Mouse (Mus musculus): ENCODE data around the gene Aim2.

DNA sequence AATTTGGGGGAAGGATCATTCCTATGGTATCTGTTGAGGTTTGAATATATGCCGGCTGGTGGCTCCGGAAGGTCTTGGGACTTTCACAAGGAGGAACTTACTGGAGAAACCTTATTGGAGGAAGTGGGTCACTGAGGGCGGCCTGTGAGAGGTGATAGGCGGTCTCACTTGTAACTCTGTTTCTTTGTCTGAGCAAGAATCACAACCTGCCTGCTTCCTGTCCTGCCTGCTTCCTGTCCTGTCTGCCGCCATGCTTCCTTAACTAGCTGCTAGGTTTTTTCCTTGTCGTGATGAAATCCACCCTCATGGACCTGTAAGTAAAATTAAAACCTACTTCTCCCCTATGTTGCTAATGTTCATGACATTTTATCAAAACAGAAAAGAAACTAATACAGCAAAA, 69.7 kb downstream of the Aim2 start:
- TF ChIP-seq CTCF (IDR thresholded peaks at IDR 0.05; ENCODE audit: extremely low read depth, insufficient read depth, insufficient read length, insufficient replicate concordance) (no peak), POLR2A (IDR thresholded peaks at IDR 0.05; ENCODE audit: low read depth, low read length) (no peak)

Measured in spleen, adult 2 months (tissue).